Mouse (Mus musculus) E14TG2a.4 (cell line): ENCODE data around the gene Stk39.

ENCODE experiments used
- CTCF ChIP-seq: conservative IDR thresholded peaks from 2 replicates; pipeline ENCODE4 v1.5.1; 2014; ENCODE audit warnings: low read length
- NANOG ChIP-seq: IDR thresholded peaks from 2 replicates; pipeline ENCODE4 v1.6.1; 2014; ENCODE audit warnings: borderline replicate concordance, low read length, mixed read lengths
- POU5F1 ChIP-seq: IDR thresholded peaks from 2 replicates; pipeline ENCODE4 v1.6.1; 2014; ENCODE audit warnings: low read length, borderline replicate concordance

DNA sequence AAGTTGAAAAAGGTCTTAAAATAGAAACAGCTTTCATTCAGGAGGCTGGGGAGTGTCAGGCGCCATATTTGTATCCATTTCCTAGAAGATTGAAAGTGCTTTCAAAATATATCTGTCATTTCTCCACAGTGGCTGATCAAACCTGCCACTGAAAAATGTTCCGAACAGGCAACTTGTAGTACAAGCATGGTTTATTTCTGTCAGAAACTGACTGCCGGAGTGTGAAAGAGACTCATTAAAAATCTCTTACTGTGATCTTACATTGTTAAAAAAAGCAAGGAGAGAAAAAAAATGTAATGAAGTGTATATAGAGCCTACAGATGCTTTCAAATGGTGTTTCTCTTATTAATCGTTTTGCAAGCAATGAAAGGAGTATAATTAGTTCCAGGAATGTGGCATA, 165.5 kb downstream of the Stk39 start:
- TF ChIP-seq CTCF (no peak), NANOG (no peak), POU5F1 (no peak)
